Mouse (Mus musculus): ENCODE results near the gene Adk.
"Not testable (repeated sequence)": the region's sequence is repeated elsewhere in the genome, so short reads cannot be mapped to it uniquely, and the experiment has no call there.

Gene Adk

DNA sequence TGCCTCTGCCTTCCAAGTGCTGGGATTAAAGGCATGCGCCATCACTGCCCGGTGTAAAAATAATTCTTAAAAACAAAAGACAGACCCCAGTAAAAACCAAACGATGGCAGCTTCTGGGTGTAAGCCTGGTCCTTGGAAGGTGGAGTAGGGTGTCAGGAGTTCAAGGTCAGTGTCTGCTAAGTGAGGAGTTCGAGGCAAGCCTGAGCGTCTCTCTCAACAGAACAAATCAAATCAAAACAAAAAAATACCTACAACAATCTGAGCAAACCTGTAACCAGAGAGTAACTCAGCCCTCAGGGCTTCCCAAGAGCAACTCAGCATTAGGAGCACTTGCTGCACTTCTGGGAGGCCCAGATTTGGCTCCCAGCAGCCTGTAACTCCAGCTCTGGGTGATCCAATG, 427.8 kb downstream of the Adk start:
- in situ Hi-C loops (cut with MboI; ENCODE audit: low pct_unique_long_range_greater_than_20kb in 1 of 2, low sequenced_read_pairs in 2 of 2, unreplicated experiment in 1 of 2) = no loop called here

DNA sequence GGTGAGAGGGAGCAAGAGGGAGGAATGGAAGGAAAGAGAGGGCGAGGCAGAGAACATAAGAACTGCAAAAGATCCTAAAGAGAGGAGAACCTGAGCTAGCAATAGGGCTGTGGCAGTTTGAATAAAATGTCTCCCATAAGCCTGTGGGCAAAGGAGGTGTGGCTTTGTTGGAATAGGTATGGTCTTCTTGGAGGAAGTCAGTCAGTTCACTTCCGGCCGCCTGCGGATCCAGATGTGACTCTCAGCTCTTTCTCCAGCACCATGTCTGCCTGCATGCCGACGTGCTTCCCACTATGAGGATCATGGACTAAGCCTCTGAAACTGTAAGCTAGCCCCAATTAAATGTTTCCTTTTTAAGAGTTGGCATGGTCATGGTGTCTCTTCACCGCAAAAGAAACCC, 428.9 kb downstream of the Adk start, which contains the start of gene Kat6b:
Gene Kat6b (plus strand): TSS at position 204 of the 400 bp plus-strand sequence.
- in situ Hi-C loops (cut with MboI; ENCODE audit: low pct_unique_long_range_greater_than_20kb in 1 of 2, low sequenced_read_pairs in 2 of 2, unreplicated experiment in 1 of 2) = no loop called here

DNA sequence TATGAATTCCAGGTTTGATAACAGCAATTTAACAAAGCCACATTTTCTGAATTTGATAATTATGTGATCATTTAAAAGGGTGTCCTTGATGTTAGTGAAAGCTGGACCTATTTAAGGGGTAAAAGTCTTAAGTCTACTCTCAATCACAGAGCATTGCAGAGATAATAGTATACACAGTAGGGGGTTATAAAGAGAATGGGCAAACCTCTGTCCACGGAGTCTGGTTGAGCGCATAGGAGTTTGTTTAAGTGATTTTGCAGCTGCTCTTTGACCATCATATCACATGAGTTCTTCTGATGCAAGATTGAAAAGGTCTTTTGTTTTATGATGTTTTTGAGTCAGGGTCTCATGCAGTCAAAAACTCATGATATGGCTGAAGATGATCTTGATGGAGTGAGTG, 431.8 kb downstream of the Adk start:
- in situ Hi-C loops (cut with MboI; ENCODE audit: low pct_unique_long_range_greater_than_20kb in 1 of 2, low sequenced_read_pairs in 2 of 2, unreplicated experiment in 1 of 2) = no loop called here

- in situ Hi-C loops (cut with MboI; ENCODE audit: low pct_unique_long_range_greater_than_20kb in 1 of 2, low sequenced_read_pairs in 2 of 2, unreplicated experiment in 1 of 2) = no loop called here
These were observed 432.3 kb downstream of the Adk start for GRCm38 (mm10) chr14:21484693-21485092.

- in situ Hi-C loops (cut with MboI; ENCODE audit: low pct_unique_long_range_greater_than_20kb in 1 of 2, low sequenced_read_pairs in 2 of 2, unreplicated experiment in 1 of 2) = no loop called here
These were observed 433.7 kb downstream of the Adk start for GRCm38 (mm10) chr14:21485961-21486520.

GRCm38 (mm10) chr14:21487135-21487534, 434.8 kb downstream of the Adk start:
- in situ Hi-C loops (cut with MboI; ENCODE audit: low pct_unique_long_range_greater_than_20kb in 1 of 2, low sequenced_read_pairs in 2 of 2, unreplicated experiment in 1 of 2) = not testable (repeated sequence)

GRCm38 (mm10) chr14:21488426-21489115, 436.2 kb downstream of the Adk start:
- in situ Hi-C loops (cut with MboI; ENCODE audit: low pct_unique_long_range_greater_than_20kb in 1 of 2, low sequenced_read_pairs in 2 of 2, unreplicated experiment in 1 of 2) = not testable (repeated sequence)

GRCm38 (mm10) chr14:21489116-21489485, 436.7 kb downstream of the Adk start:
- in situ Hi-C loops (cut with MboI; ENCODE audit: low pct_unique_long_range_greater_than_20kb in 1 of 2, low sequenced_read_pairs in 2 of 2, unreplicated experiment in 1 of 2) = no loop called here

- in situ Hi-C loops (cut with MboI; ENCODE audit: low pct_unique_long_range_greater_than_20kb in 1 of 2, low sequenced_read_pairs in 2 of 2, unreplicated experiment in 1 of 2) = no loop called here
These were observed 437.8 kb downstream of the Adk start for GRCm38 (mm10) chr14:21490141-21490540.

All from mouse embryonic stem cell (cell line).